Mouse (Mus musculus) C2C12 (cell line): ENCODE results near the gene Oxct2b.

ENCODE experiments used
- CEBPB ChIP-seq: IDR thresholded peaks from one replicate; pipeline ENCODE4 v1.6.1; 2011; ENCODE audit warnings: low read depth, mild to moderate bottlenecking, control low read depth, moderate library complexity
- CTCF ChIP-seq: IDR thresholded peaks from one replicate; pipeline ENCODE4 v1.5.1; 2011; ENCODE audit not compliant: control insufficient read depth, insufficient read depth, insufficient read length
- MAX ChIP-seq: IDR thresholded peaks from one replicate; pipeline ENCODE4 v1.6.1; 2011; ENCODE audit warnings: mild to moderate bottlenecking, control low read depth
- MYOG ChIP-seq: IDR thresholded peaks from one replicate; pipeline ENCODE4 v1.6.1; 2011; ENCODE audit not compliant: control insufficient read depth, insufficient read length; ENCODE audit errors: extremely low read depth
- USF1 ChIP-seq: IDR thresholded peaks from one replicate; pipeline ENCODE4 v1.6.1; 2011; ENCODE audit warnings: low read depth, mild to moderate bottlenecking, control low read depth, moderate library complexity

DNA sequence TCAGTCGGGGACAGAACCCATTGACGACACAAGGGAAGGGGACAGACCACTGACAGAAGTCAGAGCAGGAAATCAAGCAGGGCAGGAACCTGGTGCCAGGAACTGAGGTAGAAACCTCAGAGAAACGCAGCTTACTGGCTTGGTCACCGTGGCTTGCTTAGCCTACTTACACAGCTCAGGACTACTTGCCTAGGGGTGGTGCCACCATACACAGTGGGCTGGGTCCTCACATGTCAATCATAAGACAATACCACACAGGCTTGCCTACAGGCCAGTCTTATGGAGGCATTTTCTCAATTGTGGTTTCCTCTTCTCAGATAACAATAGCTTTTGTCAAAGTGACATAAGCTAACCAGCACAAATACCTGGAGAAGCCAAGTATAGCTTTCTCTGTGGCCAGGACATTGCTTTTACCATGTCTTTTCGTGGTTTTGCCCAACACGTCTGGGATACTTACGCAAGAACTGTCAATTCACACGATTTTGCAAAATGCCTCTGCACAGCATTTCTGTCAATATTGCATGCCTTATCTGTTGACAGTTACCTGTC, 3.8 kb upstream of the Oxct2b start:
- TF ChIP-seq CTCF = no peak
- no peak for TF ChIP-seq CEBPB
- no peak for TF ChIP-seq MAX
- TF ChIP-seq MYOG = no peak
- no peak for TF ChIP-seq USF1
